In genomic region chr16:36041625-36042020, GRCm38 (mm10) we compare ENCODE assay signal across 9 mouse cellular contexts. TPM values are rescaled to one million over a fixed set of nuclear protein-coding genes. Genes with fewer than 3 reads are reported as not detected.
DNase-seq lines count a peak whose midpoint lies in the region; ATAC-seq and TF ChIP-seq lines count a peak whose summit lies in the region.
"Had no signal": no experiment of that assay in that cellular context is flagged by ENCODE, and none has a peak within 500 bp of the region (broad histone marks: within the 10 kb centered on the region; RNA-seq: fewer than 3 reads in every experiment).

No protein-coding gene starts in this region.

- H3K79me2 ChIP-seq in MEL (ENCODE audit: control insufficient read depth, insufficient read depth, low read length, poor library complexity) (peaks cover 10% of the 10 kb centered on the region), macrophage (ENCODE audit: inconsistent target) (peaks cover 14% of the 10 kb centered on the region)

- no peak for TF ChIP-seq POLR2A in MEL (IDR thresholded peaks at IDR 0.05; ENCODE audit: control insufficient read depth in 1 of 2, insufficient read depth in 1 of 2, low read depth in 1 of 2, low read length in 2 of 2, poor library complexity in 1 of 2)

- H3K4me3 ChIP-seq in heart, postnatal 0 days (ENCODE audit: low read depth, low read length): peak overlapping the region; percentile 87
- peak overlapping the region; percentile 62 to 83 for H3K4me3 ChIP-seq in MEL (ENCODE audit: control insufficient read depth in 1 of 2, insufficient read depth in 1 of 2, low read depth in 2 of 2, low read length in 2 of 2)
- peak overlapping the region; percentile 58 for H3K4me3 ChIP-seq in forebrain, postnatal 0 days (ENCODE audit: low read depth, low read length)
- peak overlapping the region; percentile 78 for H3K4me3 ChIP-seq in macrophage (ENCODE audit: inconsistent target)

- TF ChIP-seq CTCF in heart, postnatal 0 days (IDR thresholded peaks at IDR 0.05; ENCODE audit: low read depth): no peak
- TF ChIP-seq CTCF in MEL (IDR thresholded peaks at IDR 0.05 in 2 of 3, conservative IDR thresholded peaks at IDR 0.05 in 1 of 3; ENCODE audit: control insufficient read depth in 1 of 3, insufficient read depth in 1 of 3, low read depth in 2 of 3, low read length in 3 of 3, poor library complexity in 1 of 3, severe bottlenecking in 1 of 3): no peak
- no peak for TF ChIP-seq CTCF in forebrain, postnatal 0 days (IDR thresholded peaks at IDR 0.05; ENCODE audit: low read depth)

- WGBS in heart, postnatal 0 days: 18% methylated on average over 11 of the region's 11 CpGs
- 30% methylated on average over 11 of the region's 11 CpGs for WGBS in forebrain, postnatal 0 days
- WGBS in macrophage (ENCODE audit: missing documents): 8% methylated on average over 11 of the region's 11 CpGs

- peak overlapping the region; percentile 83 for H3K4me2 ChIP-seq in heart, postnatal 0 days (ENCODE audit: low read depth, low read length)
- H3K4me2 ChIP-seq in forebrain, postnatal 0 days (ENCODE audit: low read depth): peak overlapping the region; percentile 78

- intact Hi-C loops in heart, postnatal 14 days (cut with DNase I): loop anchor here (2.0 to 10.0 kb wide), 2 partner anchors 29 to 167 kb away; partner anchors contain the start of genes Ccdc58, Fam162a and Parp14

- peaks cover 37% of the 10 kb centered on the region for H3K36me3 ChIP-seq in heart, postnatal 0 days (replicated peaks; ENCODE audit: control insufficient read depth, insufficient read depth, low read length)
- H3K36me3 ChIP-seq in MEL (ENCODE audit: control insufficient read depth in 1 of 2, insufficient read depth in 2 of 2, low read length in 2 of 2): peaks cover 0 to 6% of the 10 kb centered on the region in 2 experiments; a peak in 3 of 4 replicates
- H3K36me3 ChIP-seq in forebrain, postnatal 0 days (ENCODE audit: insufficient read depth): peaks cover 36% of the 10 kb centered on the region
- peaks cover 6% of the 10 kb centered on the region; the same call in 1 of the 2 replicates for H3K36me3 ChIP-seq in macrophage (ENCODE audit: inconsistent target)

- H3K9me3 ChIP-seq in heart, postnatal 0 days (replicated peaks; ENCODE audit: control insufficient read depth, low read length): no peaks in the 10 kb centered on the region
- H3K9me3 ChIP-seq in MEL (replicated peaks; ENCODE audit: insufficient read depth, low read length): no peaks in the 10 kb centered on the region
- no peaks in the 10 kb centered on the region for H3K9me3 ChIP-seq in forebrain, postnatal 0 days (ENCODE audit: low read length)

- no peaks in the 10 kb centered on the region for H3K27me3 ChIP-seq in heart, postnatal 0 days (ENCODE audit: control insufficient read depth, insufficient read depth, low read length)
- no peaks in the 10 kb centered on the region for H3K27me3 ChIP-seq in MEL (ENCODE audit: control insufficient read depth in 1 of 2, insufficient read depth in 2 of 2, low read length in 2 of 2)
- H3K27me3 ChIP-seq in forebrain, postnatal 0 days (ENCODE audit: insufficient read depth, low read length): no peaks in the 10 kb centered on the region
- H3K27me3 ChIP-seq: Patski had no signal

- no peak for TF ChIP-seq EP300 in heart, postnatal 0 days (IDR thresholded peaks at IDR 0.05; ENCODE audit: low read depth)
- TF ChIP-seq EP300 in MEL (IDR thresholded peaks at IDR 0.05; ENCODE audit: low read depth in 1 of 2, low read length in 2 of 2): no peak

- H3K4me1 ChIP-seq in heart, postnatal 0 days (ENCODE audit: control insufficient read depth, insufficient read depth): peaks cover 14% of the 10 kb centered on the region
- 0 out of 4 replicates have a peak, but pooled peaks cover 2% of the 10 kb centered on the region in 2 experiments for H3K4me1 ChIP-seq in MEL (ENCODE audit: control insufficient read depth in 1 of 2, insufficient read depth in 2 of 2, low read length in 2 of 2)
- H3K4me1 ChIP-seq in forebrain, postnatal 0 days (ENCODE audit: insufficient read depth): peaks cover 9% of the 10 kb centered on the region; the same call in 1 of the 2 replicates

- DNase-seq in heart, postnatal 0 days (ENCODE audit: low spot score): no peak
- DNase-seq in heart, postnatal 14 days: no peak
- peak; percentile 57 for DNase-seq in MEL (ENCODE audit: low read depth, low spot score)
- no peak for DNase-seq in forebrain, postnatal 0 days
- DNase-seq in ovary, postnatal 14 days (ENCODE audit: low spot score): no peak
- DNase-seq in spleen, adult 18-20 months: no peak
- no peak for DNase-seq in spleen, postnatal 36 days (ENCODE audit: low spot score in 2 of 2)

- TF ChIP-seq RAD21 in MEL (IDR thresholded peaks at IDR 0.05; ENCODE audit: low read depth, low read length): no peak

- peak overlapping the region; percentile 87 for H3K9ac ChIP-seq in heart, postnatal 0 days (replicated peaks; ENCODE audit: low read depth, low read length)
- H3K9ac ChIP-seq in MEL (ENCODE audit: control insufficient read depth, low read depth, low read length, poor library complexity, severe bottlenecking): peak overlapping the region; percentile 89
- peak overlapping the region; percentile 59 for H3K9ac ChIP-seq in forebrain, postnatal 0 days

- ATAC-seq in heart, postnatal 0 days (ENCODE audit: insufficient read depth, low read depth): no peak
- ATAC-seq in forebrain, postnatal 0 days: no peak

- H3K27ac ChIP-seq in heart, postnatal 0 days (ENCODE audit: low read depth): peak overlapping the region; percentile 94
- H3K27ac ChIP-seq in MEL (ENCODE audit: control insufficient read depth, low read depth, low read length) (peak overlapping the region; percentile 95), macrophage (peak overlapping the region; percentile 52)
- peak overlapping the region; percentile 83 for H3K27ac ChIP-seq in forebrain, postnatal 0 days (ENCODE audit: low read depth, low read length)

TF ChIP-seq in MEL, 35 proteins besides CTCF, POLR2A, EP300 and RAD21:
- no peak for TF ChIP-seq RCOR1 (IDR thresholded peaks at IDR 0.05; ENCODE audit: low read depth, low read length)
- TF ChIP-seq CHD2 (IDR thresholded peaks at IDR 0.05; ENCODE audit: low read length): no peak
- TF ChIP-seq MAZ (IDR thresholded peaks at IDR 0.05; ENCODE audit: low read depth, low read length): no peak
- 0 out of 2 replicates have a peak, but pooled peaks have one; percentile 7 for TF ChIP-seq TBP (IDR thresholded peaks at IDR 0.05; ENCODE audit: low read depth, low read length)

RNA-seq across cellular contexts. Expression of gene Wdr5b, which starts 0.6 kb away (rescaled TPM):
- 5.4 and 7.8 TPM in 2 replicates for total RNA-seq in heart, postnatal 0 days (2014; rRNA removed; ENCODE audit: low replicate concordance)
- 5.8 and 6.8 TPM in 2 replicates for polyA plus RNA-seq in heart, postnatal 0 days (2015; fragmentation: Nextera tagmentation; extraction: Ambion mirVana)
- total RNA-seq in heart, postnatal 14 days (2021): 1 to 10 TPM; 2.8 to 3.3 TPM
- total RNA-seq in MEL (2012; rRNA removed): 2.1 and 3.3 TPM in 2 replicates
- polyA plus RNA-seq in MEL (2012; ENCODE audit: insufficient read depth in 1 of 2, insufficient read length in 2 of 2, low read depth in 1 of 2, low replicate concordance in 2 of 2, missing spikeins in 1 of 2) (1 to 10 TPM in 1 of 2 experiments, not detected in 1; 1.7 TPM), macrophage (2018) (2.9 to 4.5 TPM (median 3.9 TPM) in 3 replicates)
- 8.8 and 12.2 TPM in 2 replicates for total RNA-seq in forebrain, postnatal 0 days (2014; rRNA removed)
- polyA plus RNA-seq in forebrain, postnatal 0 days (2015; fragmentation: Nextera tagmentation; extraction: Ambion mirVana): 5.0 and 6.8 TPM in 2 replicates
- total RNA-seq in macrophage (2018; cell fraction: chromatin; rRNA removed): 10 to 100 TPM in 8 of 26 experiments, 1 to 10 TPM in 16, under 1 TPM in 2; 0.69 to 22.3 (median 6.3) TPM
- 1 to 10 TPM in 20 of 26 experiments, under 1 TPM in 6; 0.42 to 5.5 (median 2.1) TPM for total RNA-seq in macrophage (2018; cell fraction: cytosol; rRNA removed)
- 10 to 100 TPM in 8 of 26 experiments, 1 to 10 TPM in 17, under 1 TPM in 1; 0.78 to 28.0 (median 6.3) TPM for total RNA-seq in macrophage (2018; cell fraction: nucleus; rRNA removed)

RNA-seq across cellular contexts. Expression of gene Fam162a, which starts 29.8 kb away (rescaled TPM):
- total RNA-seq in heart, postnatal 0 days (2014; rRNA removed; ENCODE audit: low replicate concordance): 126 and 370 TPM in 2 replicates
- polyA plus RNA-seq in heart, postnatal 0 days (2015; fragmentation: Nextera tagmentation; extraction: Ambion mirVana): 755 and 772 TPM in 2 replicates
- 100 to 1,000 TPM; 205 to 206 TPM for total RNA-seq in heart, postnatal 14 days (2021)
- 111 and 120 TPM in 2 replicates for total RNA-seq in MEL (2012; rRNA removed)
- polyA plus RNA-seq in MEL (2012; ENCODE audit: insufficient read depth in 1 of 2, insufficient read length in 2 of 2, low read depth in 1 of 2, low replicate concordance in 2 of 2, missing spikeins in 1 of 2) (100 to 1,000 TPM in 1 of 2 experiments, not detected in 1; 129 TPM), macrophage (2018) (32.0 to 75.1 TPM (median 38.9 TPM) in 3 replicates)
- 27.4 and 48.2 TPM in 2 replicates for total RNA-seq in forebrain, postnatal 0 days (2014; rRNA removed)
- 139 and 178 TPM in 2 replicates for polyA plus RNA-seq in forebrain, postnatal 0 days (2015; fragmentation: Nextera tagmentation; extraction: Ambion mirVana)
- total RNA-seq in macrophage (2018; cell fraction: chromatin; rRNA removed): 10 to 100 TPM in 1 of 26 experiments, 1 to 10 TPM in 9, not detected in 16; 1.4 to 18.5 (median 2.6) TPM
- total RNA-seq in macrophage (2018; cell fraction: cytosol; rRNA removed): 10 to 100 TPM; 20.6 to 49.9 (median 33.0) TPM
- total RNA-seq in macrophage (2018; cell fraction: nucleus; rRNA removed): 10 to 100 TPM in 2 of 26 experiments, 1 to 10 TPM in 23, not detected in 1; 1.0 to 12.3 (median 4.7) TPM

RNA-seq across cellular contexts. Expression of gene Ccdc58, which starts 29.9 kb away (rescaled TPM):
- total RNA-seq in heart, postnatal 0 days (2014; rRNA removed; ENCODE audit: low replicate concordance): 20.9 and 28.4 TPM in 2 replicates
- polyA plus RNA-seq in heart, postnatal 0 days (2015; fragmentation: Nextera tagmentation; extraction: Ambion mirVana): 79.2 and 82.6 TPM in 2 replicates
- 10 to 100 TPM; 32.4 to 34.2 TPM for total RNA-seq in heart, postnatal 14 days (2021)
- 183 and 203 TPM in 2 replicates for total RNA-seq in MEL (2012; rRNA removed)
- polyA plus RNA-seq in MEL (2012; ENCODE audit: insufficient read depth in 1 of 2, insufficient read length in 2 of 2, low read depth in 1 of 2, low replicate concordance in 2 of 2, missing spikeins in 1 of 2) (10 to 100 TPM in 1 of 2 experiments, not detected in 1; 98.3 TPM), macrophage (2018) (17.7 to 36.1 TPM (median 29.6 TPM) in 3 replicates)
- 14.8 and 18.9 TPM in 2 replicates for total RNA-seq in forebrain, postnatal 0 days (2014; rRNA removed)
- polyA plus RNA-seq in forebrain, postnatal 0 days (2015; fragmentation: Nextera tagmentation; extraction: Ambion mirVana): 25.9 and 29.2 TPM in 2 replicates
- 10 to 100 TPM; 14.2 to 68.3 (median 36.7) TPM for total RNA-seq in macrophage (2018; cell fraction: chromatin; rRNA removed)
- 10 to 100 TPM; 10.3 to 22.0 (median 16.8) TPM for total RNA-seq in macrophage (2018; cell fraction: cytosol; rRNA removed)
- total RNA-seq in macrophage (2018; cell fraction: nucleus; rRNA removed): 10 to 100 TPM; 11.5 to 54.4 (median 25.0) TPM
